Comparison of ENCODE assay signal across 14 mouse cellular contexts in the genomic region with DNA sequence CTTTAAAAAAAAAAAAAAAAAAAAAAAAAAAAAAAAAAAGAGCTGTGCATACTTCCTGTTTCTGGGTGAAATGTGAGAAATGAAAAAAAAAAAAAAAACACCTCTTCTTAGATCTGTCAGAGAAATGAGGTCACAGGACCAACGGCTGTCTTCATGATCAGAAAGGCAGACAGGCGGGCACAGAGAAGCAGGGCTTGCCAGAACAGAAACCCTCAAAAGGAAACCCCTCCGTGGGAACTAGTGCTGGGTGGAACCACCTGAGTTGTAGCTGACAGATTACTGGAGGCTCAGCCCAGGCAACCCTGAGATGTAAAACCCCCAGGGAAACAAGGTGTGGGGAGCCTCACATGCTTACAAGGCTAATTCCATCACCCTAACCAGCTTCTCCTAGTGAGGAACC.
DNase-seq lines count a peak whose midpoint lies in the region; ATAC-seq and TF ChIP-seq lines count a peak whose summit lies in the region.
"Had no signal": no experiment of that assay in that cellular context is flagged by ENCODE, and none has a peak within 500 bp of the region (broad histone marks: within the 10 kb centered on the region; RNA-seq: fewer than 3 reads in every experiment).

No protein-coding gene starts in this region.

- no peak overlapping the region for H3K4me2 ChIP-seq in limb, embryonic 14.5 days (replicated peaks; ENCODE audit: low read depth, low read length, severe bottlenecking)

- no peak for TF ChIP-seq CTCF in bone marrow macrophage, adult 2 months (IDR thresholded peaks at IDR 0.05; ENCODE audit: low read depth, low read length)

- peak; percentile 4 for DNase-seq in limb, embryonic 14.5 days (ENCODE audit: low spot score)
- DNase-seq in limb, embryonic 10.5 days (ENCODE audit: low spot score): no peak
- peak; percentile 84 to 94 for DNase-seq in thymus, adult 18-20 months
- no peak for DNase-seq in left cerebral cortex, postnatal 36 days (ENCODE audit: low spot score in 2 of 2)
- DNase-seq in right cerebral cortex, adult 2 months (ENCODE audit: low spot score in 2 of 2): no peak
- DNase-seq: cerebellum, adult 18-20 months; gastrocnemius, postnatal 14 days; heart, postnatal 4 days had no signal

- ATAC-seq in limb, embryonic 14.5 days (ENCODE audit: low FRiP score, low read depth): no peak
- peak; percentile 99 for ATAC-seq in megakaryocyte progenitor cell, adult 5-6 weeks (replicated peaks; ENCODE audit: poor library complexity)
- no peak for ATAC-seq in cerebellum, adult (ENCODE audit: insufficient number of reproducible peaks, low FRiP score, low TSS enrichment)

- H3K4me1 ChIP-seq in limb, embryonic 14.5 days (ENCODE audit: control insufficient read depth, insufficient read depth, low read length): no peaks in the 10 kb centered on the region
- no peaks in the 10 kb centered on the region for H3K4me1 ChIP-seq in limb, embryonic 10.5 days
- peaks cover 10% of the 10 kb centered on the region for H3K4me1 ChIP-seq in bone marrow macrophage, adult 2 months (ENCODE audit: control insufficient read depth, insufficient read depth, low read length)

- H3K9ac ChIP-seq in limb, embryonic 14.5 days (ENCODE audit: low read depth, low read length, severe bottlenecking): no peak overlapping the region
- H3K9ac ChIP-seq: liver, embryonic 14.5 days had no signal

- WGBS in limb, embryonic 14.5 days: 73% methylated on average over 3 of the region's 3 CpGs
- WGBS in limb, embryonic 10.5 days: 80% methylated on average over 3 of the region's 3 CpGs

- no peaks in the 10 kb centered on the region for H3K9me3 ChIP-seq in limb, embryonic 14.5 days (ENCODE audit: control insufficient read depth, low read length)
- H3K9me3 ChIP-seq in limb, embryonic 10.5 days (replicated peaks): no peaks in the 10 kb centered on the region

- H3K36me3 ChIP-seq in limb, embryonic 14.5 days (ENCODE audit: control insufficient read depth, insufficient read depth, low read length): no peaks in the 10 kb centered on the region
- no peaks in the 10 kb centered on the region for H3K36me3 ChIP-seq in limb, embryonic 10.5 days

- no peak overlapping the region for H3K4me3 ChIP-seq in limb, embryonic 14.5 days (replicated peaks; ENCODE audit: low read length)
- no peak overlapping the region for H3K4me3 ChIP-seq in limb, embryonic 10.5 days
- H3K4me3 ChIP-seq in bone marrow macrophage, adult 2 months (ENCODE audit: insufficient read depth, low read length): no peak overlapping the region
- H3K4me3 ChIP-seq: layer of hippocampus, adult 2 months; myocyte had no signal

- H3K27ac ChIP-seq in limb, embryonic 14.5 days (replicated peaks; ENCODE audit: low read depth, low read length): no peak overlapping the region
- no peak overlapping the region for H3K27ac ChIP-seq in limb, embryonic 10.5 days
- H3K27ac ChIP-seq in bone marrow macrophage, adult 2 months (ENCODE audit: insufficient read depth, low read depth, low read length): peak overlapping the region; percentile 29
- H3K27ac ChIP-seq: layer of hippocampus, adult 2 months; liver, embryonic 14.5 days had no signal

- intact Hi-C loops in left cerebral cortex, postnatal 36 days (cut with DNase I): no loop called here

- H3K27me3 ChIP-seq in limb, embryonic 14.5 days (ENCODE audit: control insufficient read depth, insufficient read depth, low read length): no peaks in the 10 kb centered on the region
- H3K27me3 ChIP-seq in limb, embryonic 10.5 days (ENCODE audit: low read depth, poor library complexity, severe bottlenecking): no peaks in the 10 kb centered on the region

- no peak for TF ChIP-seq POLR2A in limb, embryonic 14.5 days (IDR thresholded peaks at IDR 0.05; ENCODE audit: borderline replicate concordance, extremely low read depth, insufficient read depth, insufficient read length)
- no peak for TF ChIP-seq POLR2A in bone marrow macrophage, adult 2 months (IDR thresholded peaks at IDR 0.05; ENCODE audit: borderline replicate concordance, low read depth, low read length)

Comparison
In these comparisons a context has a peak if more than half of its experiments do, and no peak if none do; other contexts are left out.
1. DNase-seq: peak in limb, embryonic 14.5 days (single experiment) and thymus, adult 18-20 months (2 of 2); none in limb, embryonic 10.5 days (single experiment), left cerebral cortex, postnatal 36 days (0 of 2) and right cerebral cortex, adult 2 months (0 of 2).